Mouse (Mus musculus) midbrain, embryonic 10.5 days (tissue): ENCODE results near the gene Spn. TPM values are rescaled to one million over a fixed set of nuclear protein-coding genes. Genes with fewer than 3 reads are reported as not detected.
"Not testable (repeated sequence)": the region's sequence is repeated elsewhere in the genome, so short reads cannot be mapped to it uniquely, and the experiment has no call there.

Source experiments
- DNase-seq: peaks from one replicate; pipeline ENCODE4 v3.0.0-alpha.2; 2017; ENCODE audit warnings: low spot score
- H3K27ac ChIP-seq: fragments of 300-500 bp; sonication (generic); replicated peaks from 2 replicates; pipeline ENCODE4 v1.5.1; 2016; ENCODE audit warnings: mild to moderate bottlenecking
- H3K27me3 ChIP-seq: fragments of 300-500 bp; sonication (generic); 2 replicates; pipeline ENCODE4 v1.6.1; 2016; ENCODE audit warnings: low read depth, mild to moderate bottlenecking; ENCODE audit not compliant: poor library complexity, severe bottlenecking
- H3K36me3 ChIP-seq: fragments of 300-500 bp; sonication (generic); 2 replicates; pipeline ENCODE4 v1.6.1; 2016; ENCODE audit warnings: mild to moderate bottlenecking, moderate library complexity
- H3K4me1 ChIP-seq: fragments of 300-500 bp; sonication (generic); 2 replicates; pipeline ENCODE4 v1.6.1; 2016
- H3K4me3 ChIP-seq: fragments of 300-500 bp; sonication (generic); 2 replicates; pipeline ENCODE4 v1.5.1; 2016; ENCODE audit warnings: mild to moderate bottlenecking, moderate library complexity
- H3K9me3 ChIP-seq: fragments of 300-500 bp; sonication (generic); replicated peaks from 2 replicates; pipeline ENCODE4 v1.6.1; 2016; ENCODE audit warnings: mild to moderate bottlenecking
- WGBS: fragments of 180-500 bp; shearing (Covaris S2); methylation state at CpG from one replicate; pipeline ENCODE4 v1.1.7; 2016; 5-methylcytosine and 5-hydroxymethylcytosine counted together
- polyA plus RNA-seq: library from polyadenylated mRNA; unstranded; fragments of >200 nt; fragmentation: Nextera tagmentation; extraction: Ambion mirVana; gene quantifications from 2 replicates; pipeline ENCODE4 v1.2.1, GENCODE M21; 2016

Spn gene
- polyA plus RNA-seq = 0.09 and 0.10 TPM in 2 replicates

GRCm38 (mm10) chr7:127137262-127138017, at the start of gene Spn:
TSS of gene Spn (minus strand) at chr7:127137823.
- 73% methylated on average over 9 of the region's 9 CpGs for WGBS
- no peaks in the 10 kb centered on the region for H3K9me3 ChIP-seq
- H3K27ac ChIP-seq = no peak within 1 kb of the TSS

GRCm38 (mm10) chr7:127187351-127187750, 49.7 kb upstream of the Spn start:
- 73% methylated on average over 10 of the region's 10 CpGs for WGBS
- Histone ChIP-seq H3K36me3 (peaks cover 21% of the 10 kb centered on the region), H3K9me3 (no peaks in the 10 kb centered on the region), H3K4me1 (no peaks in the 10 kb centered on the region), H3K27me3 (no peaks in the 10 kb centered on the region), H3K4me3 (no peak overlapping the region), H3K27ac (no peak overlapping the region)
- no peak for DNase-seq

More at GRCm38 (mm10) chr7:127137262-127138017, at the start of gene Spn:
- Histone ChIP-seq H3K36me3 (no peaks in the 10 kb centered on the region), H3K4me1 (peaks cover 11% of the 10 kb centered on the region), H3K4me3 (no peak within 1 kb of the TSS), H3K27me3 (no peaks in the 10 kb centered on the region)
- DNase-seq = no peak

GRCm38 (mm10) chr7:127185601-127186000, 48.0 kb upstream of the Spn start:
- Histone ChIP-seq H3K4me3 (no peak overlapping the region), H3K9me3 (no peaks in the 10 kb centered on the region), H3K36me3 (peaks cover 4% of the 10 kb centered on the region), H3K4me1 (no peaks in the 10 kb centered on the region), H3K27me3 (no peaks in the 10 kb centered on the region), H3K27ac (no peak overlapping the region)
- no peak for DNase-seq
- WGBS = 72% methylated on average over 3 of the region's 3 CpGs

- Histone ChIP-seq H3K4me1 (no peaks in the 10 kb centered on the region), H3K9me3 (no peaks in the 10 kb centered on the region), H3K36me3 (no peaks in the 10 kb centered on the region), H3K27ac (no peak overlapping the region), H3K4me3 (no peak overlapping the region), H3K27me3 (no peaks in the 10 kb centered on the region)
- WGBS = 67% methylated on average over 1 of the region's 1 CpGs
- no peak for DNase-seq
Measured at GRCm38 (mm10) chr7:127184720-127185119, 47.1 kb upstream of the Spn start.

DNA sequence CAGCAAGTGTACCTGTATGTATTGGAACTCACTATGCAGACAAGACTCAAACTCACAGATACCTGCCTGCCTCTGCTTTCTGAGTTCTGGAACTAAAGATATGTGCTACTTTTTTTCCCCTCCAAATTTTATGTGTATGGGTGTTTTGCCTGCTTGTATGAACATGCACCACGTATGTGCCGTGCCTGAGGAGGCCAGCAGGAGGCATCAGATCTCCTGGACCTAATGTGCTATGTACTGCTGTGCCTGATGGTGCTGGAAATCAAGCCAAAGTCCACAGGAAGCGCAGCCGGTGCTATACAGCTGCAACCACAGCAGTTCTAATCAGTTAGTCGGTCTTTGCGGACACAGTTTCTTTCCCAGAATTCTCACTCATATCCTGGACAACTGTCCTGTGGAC, 46.2 kb upstream of the Spn start:
- Histone ChIP-seq H3K9me3 (no peaks in the 10 kb centered on the region), H3K27ac (no peak overlapping the region), H3K27me3 (no peaks in the 10 kb centered on the region), H3K4me3 (no peak overlapping the region), H3K36me3 (no peaks in the 10 kb centered on the region), H3K4me1 (no peaks in the 10 kb centered on the region)
- no peak for DNase-seq
- WGBS = 79% methylated on average over 6 of the region's 6 CpGs

- no peak for DNase-seq
- no peaks in the 10 kb centered on the region for H3K4me1 ChIP-seq
- no peak overlapping the region for H3K4me3 ChIP-seq
- no peaks in the 10 kb centered on the region for H3K9me3 ChIP-seq
- no peak overlapping the region for H3K27ac ChIP-seq
- H3K27me3 ChIP-seq = no peaks in the 10 kb centered on the region
- no peaks in the 10 kb centered on the region for H3K36me3 ChIP-seq
- 84% methylated on average over 8 of the region's 8 CpGs for WGBS
Measured at GRCm38 (mm10) chr7:127183345-127183744, 45.7 kb upstream of the Spn start.

GRCm38 (mm10) chr7:127181724-127182123, 44.1 kb upstream of the Spn start:
- not testable (repeated sequence) for H3K4me3 ChIP-seq, H3K27ac ChIP-seq, H3K9me3 ChIP-seq, H3K36me3 ChIP-seq, H3K4me1 ChIP-seq, DNase-seq, H3K27me3 ChIP-seq
- WGBS = 12% methylated on average over 2 of the region's 3 CpGs

- H3K9me3 ChIP-seq = no peaks in the 10 kb centered on the region
- H3K36me3 ChIP-seq = no peaks in the 10 kb centered on the region
- no peaks in the 10 kb centered on the region for H3K4me1 ChIP-seq
Measured at GRCm38 (mm10) chr7:127180783-127181182, 43.2 kb upstream of the Spn start.

GRCm38 (mm10) chr7:127176937-127177336, 39.3 kb upstream of the Spn start:
- no peaks in the 10 kb centered on the region for H3K27me3 ChIP-seq
- 79% methylated on average over 4 of the region's 4 CpGs for WGBS
- H3K9me3 ChIP-seq = 0 out of 2 replicates have a peak, but pooled peaks cover 3% of the 10 kb centered on the region
- no peak overlapping the region for H3K4me3 ChIP-seq
- no peaks in the 10 kb centered on the region for H3K36me3 ChIP-seq
- no peak for DNase-seq
- no peaks in the 10 kb centered on the region for H3K4me1 ChIP-seq
- no peak overlapping the region for H3K27ac ChIP-seq

More at GRCm38 (mm10) chr7:127180783-127181182, 43.2 kb upstream of the Spn start:
- no peak for DNase-seq
- WGBS = 82% methylated on average over 2 of the region's 2 CpGs
- Histone ChIP-seq H3K27me3 (no peaks in the 10 kb centered on the region), H3K4me3 (no peak overlapping the region), H3K27ac (no peak overlapping the region)

- Histone ChIP-seq H3K36me3 (no peaks in the 10 kb centered on the region), H3K9me3 (no peaks in the 10 kb centered on the region), H3K27me3 (no peaks in the 10 kb centered on the region), H3K4me3 (no peak overlapping the region), H3K27ac (no peak overlapping the region), H3K4me1 (no peaks in the 10 kb centered on the region)
- DNase-seq = no peak
- 93% methylated on average over 5 of the region's 5 CpGs for WGBS
Measured at GRCm38 (mm10) chr7:127166501-127166900, 28.9 kb upstream of the Spn start.

- no peak for DNase-seq
- WGBS = 88% methylated on average over 12 of the region's 12 CpGs
- no peak overlapping the region for H3K4me3 ChIP-seq
- H3K36me3 ChIP-seq = no peaks in the 10 kb centered on the region
- H3K4me1 ChIP-seq = no peaks in the 10 kb centered on the region
- H3K9me3 ChIP-seq = no peaks in the 10 kb centered on the region
- no peak overlapping the region for H3K27ac ChIP-seq
- H3K27me3 ChIP-seq = no peaks in the 10 kb centered on the region
Measured at GRCm38 (mm10) chr7:127165607-127166493, 28.2 kb upstream of the Spn start.

- H3K9me3 ChIP-seq = no peaks in the 10 kb centered on the region
- H3K36me3 ChIP-seq = no peaks in the 10 kb centered on the region
- no peaks in the 10 kb centered on the region for H3K27me3 ChIP-seq
- no peak overlapping the region for H3K4me3 ChIP-seq
- no peak for DNase-seq
- WGBS = 80% methylated on average over 4 of the region's 4 CpGs
- no peak overlapping the region for H3K27ac ChIP-seq
- H3K4me1 ChIP-seq = no peaks in the 10 kb centered on the region
Measured at GRCm38 (mm10) chr7:127164002-127164401, 26.4 kb upstream of the Spn start.

- no peak for DNase-seq
- Histone ChIP-seq H3K4me1 (no peaks in the 10 kb centered on the region), H3K9me3 (no peaks in the 10 kb centered on the region), H3K4me3 (no peak overlapping the region), H3K27ac (no peak overlapping the region), H3K36me3 (no peaks in the 10 kb centered on the region), H3K27me3 (no peaks in the 10 kb centered on the region)
- 92% methylated on average over 5 of the region's 5 CpGs for WGBS
Measured at GRCm38 (mm10) chr7:127162546-127162945, 24.9 kb upstream of the Spn start.
